Mouse (Mus musculus): ENCODE data around the gene Cltc. TPM values are rescaled to one million over a fixed set of nuclear protein-coding genes. Genes with fewer than 3 reads are reported as not detected.

Cltc gene
- total RNA-seq, 2 experiments from 2014 or later = 508 to 527 TPM

DNA sequence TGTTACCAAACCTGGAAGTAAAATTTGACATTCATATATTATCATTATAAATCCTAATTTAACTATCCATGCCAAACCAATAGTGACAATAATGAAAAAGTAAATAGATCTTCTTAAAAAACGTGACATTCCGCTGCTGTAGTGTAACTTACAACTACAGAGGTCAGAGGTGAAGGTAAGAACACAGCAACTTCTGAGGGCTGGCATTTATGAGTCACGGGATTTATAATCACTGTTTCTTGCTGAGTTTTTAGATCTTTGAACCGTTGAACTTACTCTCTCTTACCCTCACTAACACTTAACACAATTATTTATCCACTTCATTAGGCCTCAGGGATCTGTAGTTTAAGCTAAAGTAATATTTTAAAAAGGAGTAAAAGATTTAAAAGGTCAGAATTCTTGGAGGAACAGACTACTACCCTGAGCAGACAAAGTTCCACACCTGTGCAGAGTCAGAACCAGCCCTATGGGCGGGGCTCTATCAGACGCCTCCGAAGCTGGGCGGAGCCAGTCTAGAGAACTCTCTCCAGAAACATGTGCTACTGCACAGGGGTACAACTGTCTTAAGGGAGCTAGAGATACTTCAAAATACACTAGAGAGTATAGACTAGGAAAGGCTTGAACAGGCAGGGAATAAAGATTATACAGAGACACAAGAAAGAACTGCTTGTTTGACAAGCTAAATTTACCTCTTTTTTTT is 19.9 kb downstream of the Cltc start:
- DNase-seq (ENCODE audit: extremely low spot score in 1 of 2, low spot score in 2 of 2) = no peak
- H3K4me3 ChIP-seq = no peak overlapping the region
- intact Hi-C loops (cut with DNase I) = no loop called here
- TF ChIP-seq CTCF (IDR thresholded peaks at IDR 0.05) = no peak
- 0 out of 2 replicates have a peak overlapping the region, but pooled peaks have one; percentile 24 for H3K27ac ChIP-seq

DNA sequence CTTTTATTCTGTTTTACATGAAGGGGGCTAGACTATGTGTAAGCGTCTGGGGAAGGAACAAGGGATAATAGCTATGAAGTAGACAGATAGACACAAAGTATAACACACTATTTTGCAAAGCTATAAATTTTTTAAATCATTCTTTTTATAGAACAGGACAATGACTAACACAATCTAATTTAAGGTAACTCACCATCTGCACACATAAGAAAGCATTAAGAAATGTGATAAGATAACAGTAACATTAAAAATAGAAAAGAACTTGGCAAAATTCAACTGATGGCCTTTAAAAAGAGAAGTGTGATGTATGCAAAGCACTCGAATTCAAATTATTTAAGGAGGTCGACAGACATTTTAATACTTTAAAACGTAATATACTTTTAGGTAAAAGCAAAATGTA is 22.4 kb downstream of the Cltc start:
- DNase-seq (ENCODE audit: extremely low spot score in 1 of 2, low spot score in 2 of 2) = no peak
- no peak for TF ChIP-seq CTCF (IDR thresholded peaks at IDR 0.05)
- intact Hi-C loops (cut with DNase I) = loop anchor here (2.0 kb wide), 1 partner anchor 22 kb away; the partner anchor contains the start of gene Cltc
- no peak overlapping the region for H3K4me3 ChIP-seq
- no peak overlapping the region; the same call in 1 of the 2 replicates for H3K27ac ChIP-seq

DNA sequence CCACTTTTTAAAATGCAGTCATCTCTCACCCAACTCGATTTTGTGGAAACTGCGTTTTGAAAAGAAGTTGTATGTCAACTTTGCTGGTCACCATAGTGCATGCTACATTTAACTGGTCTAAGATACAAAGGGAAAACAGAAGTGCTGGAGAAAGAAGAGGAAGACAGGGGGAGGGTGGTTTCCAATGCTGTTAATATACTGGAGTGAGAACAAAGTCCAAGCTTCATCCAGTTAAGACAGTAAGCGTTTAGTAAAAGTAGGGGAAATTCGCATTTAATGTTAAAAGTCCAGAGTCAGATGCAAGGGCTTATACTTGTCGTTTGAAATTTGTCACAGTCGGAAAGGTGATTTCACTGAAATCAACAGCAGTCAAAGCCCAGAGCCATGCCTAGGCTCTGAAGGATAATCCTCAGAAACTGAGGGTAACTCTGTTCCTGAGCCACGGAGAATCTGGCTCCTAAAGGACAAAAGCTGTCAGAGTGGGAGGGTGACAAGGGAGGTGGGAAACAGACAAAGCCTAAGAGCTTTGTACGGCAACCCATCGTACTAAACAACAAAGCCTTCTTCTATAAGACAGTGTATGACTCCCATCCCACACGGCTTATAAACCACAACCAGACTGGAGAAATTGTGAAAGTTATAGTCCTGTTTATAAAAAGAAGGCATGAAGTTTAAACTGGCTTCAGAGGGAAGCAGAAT is 23.0 kb downstream of the Cltc start:
- no peak for TF ChIP-seq CTCF (IDR thresholded peaks at IDR 0.05)
- DNase-seq (ENCODE audit: extremely low spot score in 1 of 2, low spot score in 2 of 2) = no peak
- Histone ChIP-seq H3K4me3 (no peak overlapping the region), H3K27ac (peak overlapping the region; percentile 54)
- intact Hi-C loops (cut with DNase I) = loop anchor here (2.0 kb wide), 1 partner anchor 22 kb away; the partner anchor contains the start of gene Cltc

DNA sequence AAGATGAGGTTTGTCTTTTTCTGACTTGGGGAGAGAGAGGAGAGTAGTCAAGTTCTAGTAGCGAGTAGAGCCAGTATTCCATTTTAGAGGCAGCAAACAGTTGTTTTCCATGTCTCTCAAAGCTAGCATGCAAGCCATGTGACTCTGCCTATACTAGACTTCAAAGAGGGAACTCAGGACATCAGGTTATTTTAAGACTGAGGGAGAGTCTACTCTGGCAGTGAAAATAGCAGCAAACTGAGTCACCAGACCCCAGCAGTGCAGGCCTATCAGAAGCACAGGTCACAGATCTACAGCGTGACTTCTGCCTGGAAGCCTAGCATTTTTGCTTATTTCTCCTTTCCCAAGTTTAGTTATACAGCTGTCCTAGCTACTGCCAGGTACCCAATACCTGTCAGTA is 25.9 kb downstream of the Cltc start:
- Histone ChIP-seq H3K4me3 (no peak overlapping the region), H3K27ac (no peak overlapping the region)
- no peak for TF ChIP-seq CTCF (IDR thresholded peaks at IDR 0.05)
- intact Hi-C loops (cut with DNase I) = no loop called here
- DNase-seq (ENCODE audit: extremely low spot score in 1 of 2, low spot score in 2 of 2) = no peak

DNA sequence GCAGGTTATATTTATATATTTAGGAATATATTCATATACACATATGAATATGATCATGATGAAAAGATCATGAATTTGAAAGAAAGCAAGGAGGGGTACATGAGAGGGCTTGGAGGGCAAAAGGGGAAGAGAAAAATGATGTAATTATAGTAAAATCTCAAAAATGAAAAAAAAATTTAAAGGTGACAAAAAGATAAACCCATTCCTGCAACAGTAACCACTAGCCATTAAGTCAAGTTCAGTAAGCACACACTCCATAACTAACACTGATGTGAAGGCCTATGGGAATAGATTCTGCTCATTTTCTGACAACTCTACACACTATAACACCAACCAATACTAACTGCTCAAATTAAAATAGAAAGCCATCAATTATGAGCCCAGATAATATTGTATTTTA is 31.8 kb downstream of the Cltc start:
- no peak for TF ChIP-seq CTCF (IDR thresholded peaks at IDR 0.05)
- H3K4me3 ChIP-seq = no peak overlapping the region
- no peak for DNase-seq (ENCODE audit: extremely low spot score in 1 of 2, low spot score in 2 of 2)
- intact Hi-C loops (cut with DNase I) = no loop called here
- H3K27ac ChIP-seq = no peak overlapping the region

DNA sequence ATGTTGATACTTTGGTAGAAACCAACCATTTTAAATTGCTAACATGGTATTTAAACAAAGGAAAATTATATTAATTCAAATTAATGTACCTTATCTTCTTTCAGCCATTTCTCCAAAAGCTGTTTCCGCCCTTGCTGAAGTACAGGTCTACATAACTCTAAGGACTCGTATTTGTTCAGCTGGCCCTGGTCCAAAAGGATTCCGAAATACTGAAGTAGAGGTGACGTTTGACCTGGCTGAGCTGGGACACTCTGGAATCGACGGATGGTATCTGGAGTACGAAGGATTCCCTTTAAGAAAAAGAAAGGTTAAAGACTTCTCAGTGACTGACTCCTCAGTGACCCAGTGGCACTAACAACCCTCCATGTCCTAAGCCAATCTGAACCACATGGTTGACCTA is 32.4 kb downstream of the Cltc start:
- intact Hi-C loops (cut with DNase I) = no loop called here
- Histone ChIP-seq H3K4me3 (no peak overlapping the region), H3K27ac (no peak overlapping the region)
- no peak for DNase-seq (ENCODE audit: extremely low spot score in 1 of 2, low spot score in 2 of 2)
- TF ChIP-seq CTCF (IDR thresholded peaks at IDR 0.05) = no peak

DNA sequence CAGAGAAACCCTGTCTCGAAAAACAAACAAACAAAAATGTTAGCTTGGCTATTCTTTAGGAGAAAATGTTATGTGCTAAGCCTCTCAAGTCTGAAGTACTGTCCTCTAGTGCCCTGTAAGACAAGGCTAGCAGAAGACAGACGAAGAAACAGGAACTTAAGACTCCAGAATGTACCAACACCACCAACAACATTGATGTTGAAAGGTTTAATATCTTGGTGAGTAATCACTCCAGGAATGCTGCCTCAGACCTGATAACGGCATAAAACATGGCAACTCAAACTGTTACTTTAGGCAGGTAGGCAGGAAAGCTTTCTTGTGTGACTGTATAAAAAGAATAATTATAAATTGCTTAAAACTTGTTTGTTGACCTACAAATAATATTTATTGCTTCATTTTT is 33.4 kb downstream of the Cltc start:
- Histone ChIP-seq H3K27ac (no peak overlapping the region), H3K4me3 (no peak overlapping the region)
- TF ChIP-seq CTCF (IDR thresholded peaks at IDR 0.05) = no peak
- intact Hi-C loops (cut with DNase I) = no loop called here
- DNase-seq (ENCODE audit: extremely low spot score in 1 of 2, low spot score in 2 of 2) = no peak

DNA sequence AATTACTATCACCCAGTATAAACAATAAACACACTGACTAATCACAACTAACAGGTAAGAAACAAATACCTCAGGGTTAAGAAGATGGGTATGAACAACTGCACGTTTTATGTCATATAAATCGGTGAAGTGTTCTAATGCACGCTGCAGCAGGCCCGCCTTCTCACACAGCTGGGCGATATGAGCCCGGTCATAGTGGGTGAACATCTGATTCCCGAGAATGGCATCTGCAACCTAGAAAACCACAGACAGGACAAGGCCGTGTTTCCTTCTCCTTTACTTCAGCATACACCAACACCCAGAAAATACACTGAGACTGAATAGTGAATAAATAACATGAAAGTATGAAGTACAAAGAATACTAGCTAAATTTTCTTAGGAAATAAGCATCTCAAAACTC is 38.0 kb downstream of the Cltc start:
- no peak for TF ChIP-seq CTCF (IDR thresholded peaks at IDR 0.05)
- no peak overlapping the region for H3K4me3 ChIP-seq

DNA sequence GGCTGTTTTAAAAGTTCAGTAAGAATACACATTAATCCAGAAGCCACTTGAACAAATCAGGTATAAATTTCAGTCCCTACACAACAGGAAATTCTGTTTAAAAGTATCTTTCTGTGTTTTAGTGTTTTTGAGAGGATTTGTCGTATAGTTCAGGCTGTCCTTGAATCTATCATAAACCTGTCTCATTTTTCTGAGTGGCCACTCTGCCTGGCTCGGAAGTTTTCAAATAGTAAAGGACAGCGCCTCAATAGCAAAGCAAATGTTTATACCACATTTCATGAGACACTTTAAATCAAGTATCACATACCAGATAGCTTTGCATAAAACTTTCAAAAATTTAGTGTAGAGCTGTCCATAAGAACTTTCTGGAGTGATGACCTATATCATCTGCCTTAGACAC is 39.0 kb downstream of the Cltc start:
- intact Hi-C loops (cut with DNase I) = no loop called here
- Histone ChIP-seq H3K27ac (no peak overlapping the region), H3K4me3 (no peak overlapping the region)
- DNase-seq (ENCODE audit: extremely low spot score in 1 of 2, low spot score in 2 of 2) = no peak
- TF ChIP-seq CTCF (IDR thresholded peaks at IDR 0.05) = no peak

More for the DNA sequence above, 38.0 kb downstream of the Cltc start:
- no peak for DNase-seq (ENCODE audit: extremely low spot score in 1 of 2, low spot score in 2 of 2)
- intact Hi-C loops (cut with DNase I) = no loop called here
- no peak overlapping the region for H3K27ac ChIP-seq

DNA sequence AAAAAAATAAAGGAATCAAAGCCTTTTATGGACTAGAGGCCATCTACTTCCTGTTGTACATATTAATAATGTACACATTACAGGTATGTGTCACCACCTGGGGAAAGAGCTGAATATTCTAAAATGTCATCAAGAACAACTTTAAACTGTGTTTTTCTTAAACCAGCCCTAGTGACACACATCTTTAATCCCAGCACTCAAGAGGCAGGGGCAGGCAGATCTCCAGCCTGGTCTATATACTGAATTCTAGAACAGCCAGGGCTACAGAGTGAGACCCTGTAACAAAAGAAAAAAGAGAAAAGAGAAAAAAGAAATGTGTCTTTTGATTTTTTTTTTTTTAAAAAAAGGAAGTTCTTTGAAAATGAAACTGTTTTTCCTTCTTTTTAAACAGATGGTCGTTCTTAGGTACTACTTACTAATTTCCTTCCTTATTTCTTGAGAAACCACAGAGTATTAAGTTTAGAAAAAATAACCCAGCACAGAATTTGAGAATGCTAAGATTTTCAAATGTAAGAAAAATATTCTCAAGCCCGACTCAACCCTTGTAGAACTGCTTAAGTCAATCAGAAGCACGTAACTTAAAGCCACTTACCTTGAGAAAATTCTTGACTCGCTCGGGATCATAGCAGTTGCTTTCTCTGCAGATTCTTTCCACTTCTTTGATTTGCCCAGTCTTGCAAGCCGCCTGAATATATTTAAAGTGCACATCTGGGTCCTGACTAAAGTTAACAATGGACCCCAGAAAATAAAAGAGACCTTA is 39.9 kb downstream of the Cltc start:
- intact Hi-C loops (cut with DNase I) = no loop called here
- TF ChIP-seq CTCF (IDR thresholded peaks at IDR 0.05) = no peak
- H3K4me3 ChIP-seq = no peak overlapping the region
- no peak for DNase-seq (ENCODE audit: extremely low spot score in 1 of 2, low spot score in 2 of 2)
- H3K27ac ChIP-seq = no peak overlapping the region

DNA sequence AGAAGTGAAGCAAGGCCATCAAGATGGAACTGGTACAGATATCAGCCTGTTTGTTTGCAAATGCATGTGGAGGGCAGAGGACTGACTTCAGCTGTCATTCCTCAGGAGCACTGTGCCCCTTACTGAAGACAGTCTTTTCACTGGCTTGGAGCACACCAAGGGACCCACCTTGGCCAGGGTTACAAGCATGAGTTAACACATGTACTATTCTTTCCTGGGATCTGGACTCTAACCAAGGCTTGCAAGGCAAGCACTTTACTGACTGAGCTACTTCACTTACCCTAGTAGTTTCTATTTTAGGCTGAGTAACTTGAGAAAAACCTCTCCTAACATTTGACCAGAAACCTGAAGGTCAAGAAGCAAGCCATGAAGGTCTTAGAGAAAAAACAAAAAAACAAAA is 42.8 kb downstream of the Cltc start:
- DNase-seq (ENCODE audit: extremely low spot score in 1 of 2, low spot score in 2 of 2) = no peak
- TF ChIP-seq CTCF (IDR thresholded peaks at IDR 0.05) = no peak
- intact Hi-C loops (cut with DNase I) = no loop called here
- Histone ChIP-seq H3K4me3 (no peak overlapping the region), H3K27ac (no peak overlapping the region)

DNA sequence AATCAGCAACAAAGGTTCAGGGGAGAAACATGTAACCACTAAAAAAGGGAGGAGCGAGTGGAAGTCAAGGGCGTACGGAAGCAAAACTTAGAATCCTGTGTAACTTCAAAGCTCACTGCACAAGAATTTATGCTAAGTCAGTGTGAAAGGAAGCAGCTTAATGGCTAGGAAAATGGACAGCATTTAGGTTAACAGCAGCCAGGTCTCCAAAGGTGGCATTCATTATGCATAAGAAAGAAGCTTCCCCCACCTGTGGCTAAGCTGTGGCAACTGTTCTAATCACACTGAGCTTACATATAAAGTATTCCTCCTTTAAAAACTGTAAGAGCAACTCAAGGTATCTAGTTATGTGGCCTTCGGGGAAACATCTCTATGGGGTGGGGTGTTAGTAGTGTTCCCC is 56.2 kb downstream of the Cltc start:
- no peak for TF ChIP-seq CTCF (IDR thresholded peaks at IDR 0.05)
- Histone ChIP-seq H3K27ac (no peak overlapping the region), H3K4me3 (no peak overlapping the region)
- intact Hi-C loops (cut with DNase I) = no loop called here
- DNase-seq (ENCODE audit: extremely low spot score in 1 of 2, low spot score in 2 of 2) = no peak

All from left cerebral cortex, adult 2 months (tissue).